21 mouse cellular contexts compared by ENCODE assay signal in genomic region chr11:120320156-120320555, GRCm38 (mm10). TPM values are rescaled to one million over a fixed set of nuclear protein-coding genes. Genes with fewer than 3 reads are reported as not detected.
DNase-seq lines count a peak whose midpoint lies in the region; ATAC-seq lines count a peak whose summit lies in the region.
"Had no signal": no experiment of that assay in that cellular context is flagged by ENCODE, and none has a peak within 500 bp of the region (broad histone marks: within the 10 kb centered on the region; RNA-seq: fewer than 3 reads in every experiment).

No protein-coding gene starts in this region.

- H3K27me3 ChIP-seq in neural tube, embryonic 15.5 days (replicated peaks): no peaks in the 10 kb centered on the region
- H3K27me3 ChIP-seq: embryonic facial prominence, embryonic 12.5 days; forebrain, embryonic 12.5 days; heart, embryonic 15.5 days; hindbrain, embryonic 15.5 days had no signal

- 97% methylated on average over 10 of the region's 10 CpGs for WGBS in neural tube, embryonic 15.5 days

- H3K9ac ChIP-seq in neural tube, embryonic 15.5 days (replicated peaks): no peak overlapping the region
- H3K9ac ChIP-seq: embryonic facial prominence, embryonic 12.5 days; forebrain, embryonic 12.5 days; heart, embryonic 15.5 days; hindbrain, embryonic 15.5 days had no signal

- peak; percentile 12 for DNase-seq in cerebellum, adult 9-11 months
- DNase-seq in cerebellum, adult 9-10 months: no peak
- peak; percentile 65 for DNase-seq in heart, adult 11 months
- no peak for DNase-seq in heart, adult 18-20 months
- peak; percentile 1 for DNase-seq in kidney, adult 11 months
- no peak for DNase-seq in kidney, adult 9 months
- DNase-seq in neural tube, embryonic 10.5 days (ENCODE audit: extremely low spot score, low spot score): peak; percentile 9
- DNase-seq: adrenal gland, postnatal 14 days; B cell, adult 2 months; cerebellum, adult 11-12 months; cerebellum, postnatal 10 days; kidney, adult 18-20 months had no signal

- no peak overlapping the region for H3K4me3 ChIP-seq in neural tube, embryonic 15.5 days (replicated peaks)
- H3K4me3 ChIP-seq: embryonic facial prominence, embryonic 12.5 days; forebrain, embryonic 12.5 days; heart, embryonic 15.5 days; hindbrain, embryonic 15.5 days had no signal

- no peak overlapping the region for H3K4me2 ChIP-seq in neural tube, embryonic 15.5 days
- H3K4me2 ChIP-seq: embryonic facial prominence, embryonic 12.5 days; forebrain, embryonic 12.5 days; heart, embryonic 11.5 days; heart, embryonic 15.5 days; hindbrain, embryonic 15.5 days had no signal

- no peak for ATAC-seq in neural tube, embryonic 15.5 days (ENCODE audit: low FRiP score)
- ATAC-seq: CD4-positive, CD25-positive, alpha-beta regulatory T cell, adult 4 months; forebrain, embryonic 16.5 days had no signal

- peaks cover 19% of the 10 kb centered on the region for H3K4me1 ChIP-seq in neural tube, embryonic 15.5 days

- no peaks in the 10 kb centered on the region for H3K36me3 ChIP-seq in neural tube, embryonic 15.5 days
- H3K36me3 ChIP-seq: embryonic facial prominence, embryonic 12.5 days; forebrain, embryonic 12.5 days; heart, embryonic 15.5 days; hindbrain, embryonic 15.5 days had no signal

- H3K27ac ChIP-seq in neural tube, embryonic 15.5 days (replicated peaks): no peak overlapping the region
- H3K27ac ChIP-seq: embryonic facial prominence, embryonic 12.5 days; forebrain, embryonic 12.5 days; heart, embryonic 15.5 days; hindbrain, embryonic 15.5 days had no signal

- no peaks in the 10 kb centered on the region for H3K9me3 ChIP-seq in neural tube, embryonic 15.5 days (replicated peaks)
- H3K9me3 ChIP-seq: embryonic facial prominence, embryonic 12.5 days; forebrain, embryonic 12.5 days; heart, embryonic 15.5 days; hindbrain, embryonic 15.5 days had no signal

RNA-seq across cellular contexts. Expression of gene Actg1, which starts 28.2 kb away (rescaled TPM):
- 100 to 1,000 TPM; 286 to 296 TPM for total RNA-seq in heart, adult 18-20 months (2021)
- polyA plus RNA-seq in neural tube, embryonic 15.5 days (2015; fragmentation: Nextera tagmentation; extraction: Ambion mirVana): 3,602 and 3,776 TPM in 2 replicates

RNA-seq across cellular contexts. Expression of gene Fscn2, which starts 41.2 kb away (rescaled TPM):
- not detected for total RNA-seq in heart, adult 18-20 months (2021)
- polyA plus RNA-seq in neural tube, embryonic 15.5 days (2015; fragmentation: Nextera tagmentation; extraction: Ambion mirVana): 0.64 and 1.4 TPM in 2 replicates
- total RNA-seq: heart, postnatal 25 days had no signal

RNA-seq across cellular contexts. Expression of gene Faap100, which starts 58.4 kb away (rescaled TPM):
- 10 to 100 TPM; 10.6 to 11.7 TPM for total RNA-seq in heart, adult 18-20 months (2021)
- 71.6 and 81.5 TPM in 2 replicates for polyA plus RNA-seq in neural tube, embryonic 15.5 days (2015; fragmentation: Nextera tagmentation; extraction: Ambion mirVana)

Comparison
In these comparisons a context has a peak if more than half of its experiments do, and no peak if none do; other contexts are left out.
1. DNase-seq: peak in cerebellum, adult 9-11 months (single experiment), heart, adult 11 months (single experiment), kidney, adult 11 months (single experiment) and neural tube, embryonic 10.5 days (single experiment); none in cerebellum, adult 9-10 months (single experiment), heart, adult 18-20 months (0 of 2) and kidney, adult 9 months (single experiment).